Mouse (Mus musculus) forebrain, embryonic 13.5 days (tissue): ENCODE measurements around the gene Klf9. TPM values are rescaled to one million over a fixed set of nuclear protein-coding genes. Genes with fewer than 3 reads are reported as not detected.

Experiments used
- ATAC-seq: fragments of 200-750 bp; cut with Nextera tagmentation; 2 replicates; pipeline ENCODE4 v1.8.0; 2017
- H3K27ac ChIP-seq: fragments of 300-500 bp; sonication (generic); 2 replicates; pipeline ENCODE4 v1.5.1; 2015; ENCODE audit warnings: inconsistent platforms, mild to moderate bottlenecking, moderate library complexity
- H3K27me3 ChIP-seq: fragments of 300-500 bp; sonication (generic); 2 replicates; pipeline ENCODE4 v1.6.1; 2015; ENCODE audit warnings: mild to moderate bottlenecking, inconsistent platforms
- H3K36me3 ChIP-seq: fragments of 300-500 bp; sonication (generic); 2 replicates; pipeline ENCODE4 v1.6.1; 2015; ENCODE audit warnings: mild to moderate bottlenecking, inconsistent platforms; ENCODE audit not compliant: poor library complexity, severe bottlenecking
- H3K4me1 ChIP-seq: fragments of 300-500 bp; sonication (generic); 2 replicates; pipeline ENCODE4 v1.6.1; 2015; ENCODE audit warnings: inconsistent platforms
- H3K4me2 ChIP-seq: fragments of 300-500 bp; sonication (generic); 2 replicates; pipeline ENCODE4 v1.6.1; 2015; ENCODE audit warnings: inconsistent platforms, mild to moderate bottlenecking, moderate library complexity
- H3K4me3 ChIP-seq: fragments of 300-500 bp; sonication (generic); 2 replicates; pipeline ENCODE4 v1.5.1; 2015; ENCODE audit warnings: mild to moderate bottlenecking, inconsistent platforms
- H3K9ac ChIP-seq: fragments of 300-500 bp; sonication (generic); 2 replicates; pipeline ENCODE4 v1.6.1; 2015; ENCODE audit warnings: mild to moderate bottlenecking, inconsistent platforms
- H3K9me3 ChIP-seq: fragments of 300-500 bp; sonication (generic); replicated peaks from 2 replicates; pipeline ENCODE4 v1.6.1; 2016; ENCODE audit warnings: inconsistent platforms
- WGBS: fragments of 180-500 bp; shearing (Covaris S2); methylation state at CpG from one replicate; pipeline ENCODE4 v1.1.7; 2015; 5-methylcytosine and 5-hydroxymethylcytosine counted together
- microRNA counts: library from miRNA; unstranded; fragments of <30 nt; microRNA quantifications from one replicate; lab custom pipeline; 2016
- microRNA-seq: library from miRNA; unstranded; fragments of <30 nt; microRNA quantifications from one replicate; pipeline ENCODE4, GENCODE M21; 2016
- polyA plus RNA-seq: library from polyadenylated mRNA; unstranded; fragments of >200 nt; fragmentation: Nextera tagmentation; extraction: Ambion mirVana; gene quantifications from 2 replicates; pipeline ENCODE4 v1.2.1, GENCODE M21; 2015

Klf9 gene
- polyA plus RNA-seq, 1 experiment from 2014 or later: 0.97 TPM

GRCm38 (mm10) chr19:23203505-23204053 is 62.6 kb downstream of the Klf9 start:
- no peak overlapping the region for H3K4me2 ChIP-seq
- WGBS: 95% methylated on average over 3 of the region's 3 CpGs
- ATAC-seq: no peak

GRCm38 (mm10) chr19:23211325-23211724 is 70.3 kb downstream of the Klf9 start:
- H3K4me2 ChIP-seq: no peak overlapping the region
- H3K9me3 ChIP-seq: no peaks in the 10 kb centered on the region
- no peak overlapping the region for H3K9ac ChIP-seq
- H3K4me1 ChIP-seq: no peaks in the 10 kb centered on the region
- no peak overlapping the region for H3K27ac ChIP-seq
- peaks cover 46% of the 10 kb centered on the region for H3K36me3 ChIP-seq
- no peak for ATAC-seq
- H3K4me3 ChIP-seq: no peak overlapping the region
- no peaks in the 10 kb centered on the region for H3K27me3 ChIP-seq
- 89% methylated on average over 6 of the region's 6 CpGs for WGBS

More at GRCm38 (mm10) chr19:23203505-23204053, 62.6 kb downstream of the Klf9 start:
- Histone ChIP-seq H3K9me3 (peaks cover 8% of the 10 kb centered on the region), H3K9ac (no peak overlapping the region), H3K27ac (no peak overlapping the region), H3K4me3 (no peak overlapping the region), H3K4me1 (no peaks in the 10 kb centered on the region), H3K36me3 (peaks cover 37% of the 10 kb centered on the region), H3K27me3 (no peaks in the 10 kb centered on the region)

- Histone ChIP-seq H3K4me3 (no peak overlapping the region), H3K27ac (no peak overlapping the region), H3K27me3 (no peaks in the 10 kb centered on the region), H3K36me3 (peaks cover 50% of the 10 kb centered on the region), H3K4me1 (no peaks in the 10 kb centered on the region), H3K9me3 (no peaks in the 10 kb centered on the region), H3K4me2 (no peak overlapping the region), H3K9ac (no peak overlapping the region)
- ATAC-seq: no peak
- WGBS: 63% methylated on average over 8 of the region's 8 CpGs
Observed at GRCm38 (mm10) chr19:23214326-23214725, 73.3 kb downstream of the Klf9 start.

MicroRNAs within 50 kb of the gene (microRNA counts, 519-probe panel; counts per million panel counts)
- 177 counts per million, percentile 53 among the panel's probes with 10 or more counts for microRNA mmu-miR-1192 (lab: Ali Mortazavi, UCI)

Small RNA genes within 50 kb of the gene (microRNA-seq; reads per million reads assigned to microRNA genes)
- gene Mir1192: not detected

Other genes starting within 250 kb of the Klf9 start
- gene Smc5, start 132.7 kb downstream of the Klf9 start, polyA plus RNA-seq: 39.5 and 43.0 TPM in 2 replicates